Mouse (Mus musculus): ENCODE measurements around the gene Brd1. TPM values are rescaled to one million over a fixed set of nuclear protein-coding genes. Genes with fewer than 3 reads are reported as not detected.
A peak's percentile ranks its signal among the peaks of the same experiment; 100 is the strongest.

The Brd1 gene
- total RNA-seq, 2 experiments from 2014 or later: 60.3 to 66.5 TPM

DNA sequence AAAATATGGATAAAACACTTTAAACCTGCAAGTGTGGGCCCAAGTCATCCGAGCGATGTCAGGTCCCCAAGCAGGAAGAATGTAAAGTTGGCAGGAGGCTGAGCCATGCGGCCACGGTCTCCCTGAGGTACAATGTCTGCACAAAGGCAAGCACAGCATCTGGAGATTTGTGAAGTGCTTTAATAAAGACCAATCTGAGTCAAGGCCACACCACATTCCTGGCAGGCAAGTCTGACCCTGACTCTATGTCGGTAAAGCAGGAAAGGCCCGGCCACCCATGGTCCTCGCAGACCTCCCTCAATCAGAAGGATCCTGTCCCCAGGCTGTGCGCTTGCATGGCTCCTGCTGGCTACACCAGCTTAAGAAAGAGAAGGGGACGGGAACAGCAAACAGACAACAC is 41.3 kb downstream of the Brd1 start:
- intact Hi-C loops (cut with DNase I): no loop called here

DNA sequence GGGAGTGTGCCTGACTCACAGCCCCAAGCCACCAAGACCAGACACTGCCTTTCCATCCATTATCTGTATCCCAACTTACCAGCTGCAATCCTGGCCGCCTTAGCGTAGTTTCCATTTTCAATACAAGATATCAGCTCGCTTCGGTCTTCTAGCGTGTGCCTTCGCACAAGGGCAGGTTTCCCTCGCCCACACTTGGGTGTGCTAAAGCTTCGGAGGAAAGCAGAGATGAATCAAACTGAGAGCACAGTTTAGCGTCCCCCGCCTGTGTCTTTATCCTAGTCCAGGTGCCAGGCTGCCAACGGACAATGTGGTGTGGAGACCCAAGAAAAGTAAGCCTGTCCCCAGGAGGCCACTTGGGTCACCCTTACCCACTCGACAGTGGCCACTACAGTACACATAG is 42.9 kb downstream of the Brd1 start:
- intact Hi-C loops (cut with DNase I): no loop called here
- DNase-seq: no peak

More for the DNA sequence above, 41.3 kb downstream of the Brd1 start:
- DNase-seq: no peak

DNA sequence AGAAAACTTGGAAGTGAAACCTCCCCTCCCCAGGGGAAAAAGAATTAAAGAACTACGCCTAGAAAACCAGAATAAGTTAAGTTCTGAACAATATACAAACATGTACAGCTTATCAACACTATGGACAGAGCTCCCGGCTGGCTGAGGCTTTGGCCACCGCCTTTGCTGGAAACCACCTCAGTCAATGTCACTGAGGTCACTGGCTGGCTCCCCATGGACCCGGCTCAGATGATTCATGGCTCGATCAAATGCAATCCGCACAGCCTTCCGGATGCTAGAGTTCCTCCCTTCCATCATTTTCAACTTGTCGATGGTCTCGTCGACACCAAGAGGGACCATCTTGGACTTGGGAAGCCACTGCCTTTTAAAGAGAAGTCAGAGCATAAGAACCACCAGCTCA is 45.9 kb downstream of the Brd1 start:
- intact Hi-C loops (cut with DNase I): no loop called here
- no peak for DNase-seq

DNA sequence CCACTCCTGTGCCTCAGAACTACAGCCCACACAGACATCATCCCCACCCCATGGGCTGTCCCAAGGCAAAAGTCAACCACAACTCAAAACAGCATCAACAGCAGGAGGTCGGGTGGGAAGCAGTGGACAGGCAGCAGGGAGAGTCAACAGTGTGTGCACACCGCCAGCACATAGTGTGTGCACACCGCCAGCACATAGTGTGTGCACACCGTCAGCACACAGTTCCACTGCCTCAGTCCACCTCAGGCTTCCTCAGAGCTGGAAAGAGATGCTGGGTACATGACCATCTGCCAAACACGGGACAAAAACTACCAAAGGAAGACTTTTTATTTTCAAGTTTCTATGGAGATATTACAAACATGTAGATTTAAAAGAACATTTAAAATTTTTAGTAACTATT is 47.3 kb downstream of the Brd1 start:
- intact Hi-C loops (cut with DNase I): no loop called here
- no peak for DNase-seq

DNA sequence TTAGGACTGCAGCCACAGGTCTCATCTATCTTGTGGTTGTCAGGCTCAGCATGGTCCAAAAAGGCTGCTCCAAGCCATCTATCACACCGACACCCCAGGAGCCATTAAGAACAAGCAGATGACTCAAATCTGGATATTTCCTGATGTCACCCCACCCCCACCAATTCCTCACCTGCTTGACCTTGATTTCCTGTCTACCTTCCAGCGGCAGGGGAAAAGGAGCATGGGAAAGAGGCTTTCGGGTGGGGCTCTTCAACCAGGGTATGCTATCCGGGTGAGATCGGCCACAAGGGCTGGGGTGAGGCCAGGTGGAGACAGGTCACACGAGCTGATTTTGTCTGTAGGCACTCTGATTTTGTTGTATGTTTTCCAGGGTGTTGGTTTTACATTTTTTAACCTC is 50.0 kb downstream of the Brd1 start:
- no peak for DNase-seq
- intact Hi-C loops (cut with DNase I): no loop called here

DNA sequence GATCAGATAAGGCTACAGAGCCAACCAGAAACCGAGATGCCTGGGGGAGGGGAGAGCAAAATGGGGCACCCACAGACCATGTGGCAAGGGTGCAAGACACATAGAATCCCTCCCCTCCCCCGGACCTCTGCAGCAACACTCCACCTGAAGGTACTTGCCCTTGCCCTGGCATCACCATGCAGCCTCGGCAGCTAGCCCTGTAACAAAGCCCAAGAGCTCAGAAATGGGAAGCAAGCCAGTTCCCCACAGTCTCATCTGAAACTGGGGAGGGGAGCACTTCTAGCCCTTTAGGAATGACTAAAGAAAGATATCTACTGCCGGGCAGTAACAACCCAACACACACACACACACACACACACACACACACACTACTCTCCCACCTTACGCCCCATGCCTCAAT is 53.1 kb downstream of the Brd1 start:
- intact Hi-C loops (cut with DNase I): no loop called here
- DNase-seq: peak; percentile 24

DNA sequence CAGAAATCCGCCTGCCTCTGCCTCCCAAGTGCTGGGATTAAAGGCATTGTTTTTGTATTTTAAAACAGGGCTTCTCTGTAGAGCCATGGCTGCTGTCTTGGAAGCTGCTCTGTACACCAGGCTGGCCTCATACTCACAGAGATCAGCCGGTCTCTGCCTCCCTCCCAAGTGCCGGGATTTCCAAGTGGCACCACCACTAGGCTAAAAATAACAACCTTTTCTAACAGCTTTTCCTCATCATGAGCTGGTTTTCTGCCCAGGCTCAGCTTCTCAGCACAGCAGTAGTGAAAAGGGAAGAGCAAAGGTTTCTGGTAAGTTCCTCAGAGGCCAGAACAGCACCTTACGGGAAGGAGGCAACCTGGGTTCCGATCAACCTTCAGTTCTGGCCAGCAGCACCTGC is 56.5 kb downstream of the Brd1 start:
- no peak for DNase-seq
- intact Hi-C loops (cut with DNase I): no loop called here

DNA sequence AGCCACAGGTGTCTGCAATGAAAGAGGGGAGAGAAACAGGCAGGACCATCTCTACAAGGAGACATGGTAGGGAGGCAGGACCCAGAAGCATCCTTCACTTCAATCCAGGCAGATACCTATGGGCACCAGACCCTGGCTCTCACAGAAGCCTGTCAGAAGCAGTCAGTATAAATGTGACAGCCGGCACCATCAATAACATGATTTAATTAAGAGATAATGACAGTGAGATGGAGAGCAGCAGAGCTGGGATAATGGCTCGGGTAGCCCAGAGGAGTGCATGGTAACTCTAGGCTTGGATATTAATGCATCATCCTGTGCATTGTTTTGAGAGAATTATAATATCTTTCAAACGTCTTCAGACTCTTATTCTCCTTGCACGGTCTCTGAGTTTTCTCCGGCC is 58.0 kb downstream of the Brd1 start:
- intact Hi-C loops (cut with DNase I): no loop called here
- no peak for DNase-seq

DNA sequence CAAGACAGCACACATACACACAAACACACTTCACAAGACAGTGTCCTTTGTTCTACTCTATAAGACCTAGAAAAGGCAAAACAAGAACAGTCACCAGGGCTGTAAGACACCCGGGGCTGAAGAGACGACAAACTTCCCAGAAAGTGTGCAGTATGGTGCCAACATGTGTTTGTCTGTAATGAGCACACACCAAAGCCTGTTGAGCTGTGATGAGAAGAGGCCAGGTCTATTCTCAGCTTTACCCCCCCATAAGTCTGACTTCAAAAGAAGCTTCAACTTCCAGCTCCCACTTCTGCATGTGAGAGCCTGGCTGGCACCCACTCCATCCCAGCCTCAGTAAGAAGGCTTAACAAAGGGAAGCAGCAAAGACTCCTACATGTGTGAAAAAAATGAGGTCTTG is 65.3 kb downstream of the Brd1 start:
- no peak for DNase-seq

DNA sequence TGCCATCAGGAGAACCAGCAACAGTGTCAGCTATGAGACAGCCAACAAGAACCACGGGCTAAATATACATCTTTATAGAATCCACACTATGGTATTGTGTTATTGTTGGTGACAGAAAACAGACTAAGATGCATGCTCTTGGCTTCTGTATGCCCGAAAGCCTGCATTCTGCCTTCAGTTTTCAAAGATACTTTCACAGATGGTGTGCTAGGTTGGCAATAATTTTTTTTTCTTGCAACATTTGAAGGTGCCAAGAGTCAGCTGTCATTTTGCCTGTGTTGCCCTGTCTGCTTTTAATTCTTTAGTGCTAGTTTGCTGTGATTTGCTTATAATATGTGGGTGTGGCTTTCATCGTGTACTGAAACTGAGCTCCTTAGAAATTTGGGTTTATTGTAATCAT is 66.4 kb downstream of the Brd1 start:
- intact Hi-C loops (cut with DNase I): no loop called here
- DNase-seq: no peak

More for the DNA sequence above, 65.3 kb downstream of the Brd1 start:
- intact Hi-C loops (cut with DNase I): no loop called here

DNA sequence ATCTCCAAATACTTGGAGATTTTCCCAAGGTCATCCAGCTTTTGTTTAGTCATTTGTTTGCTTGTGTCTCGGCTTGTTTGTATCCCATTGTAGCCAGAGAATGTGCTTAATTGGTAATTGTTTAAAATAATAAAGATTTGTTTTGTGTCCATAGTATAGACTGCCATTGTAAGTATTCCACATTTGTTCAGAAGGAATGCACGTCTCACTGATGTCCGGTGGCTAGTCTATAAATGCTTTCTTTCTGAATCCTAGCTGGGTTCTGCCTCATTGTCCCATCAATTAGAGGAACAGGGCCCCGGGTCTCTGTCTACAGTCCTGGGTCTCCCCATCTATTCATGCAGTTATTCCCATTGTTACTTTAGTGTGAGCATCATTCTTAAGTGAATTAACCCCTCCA is 68.2 kb downstream of the Brd1 start:
- no peak for DNase-seq
- intact Hi-C loops (cut with DNase I): no loop called here

DNA sequence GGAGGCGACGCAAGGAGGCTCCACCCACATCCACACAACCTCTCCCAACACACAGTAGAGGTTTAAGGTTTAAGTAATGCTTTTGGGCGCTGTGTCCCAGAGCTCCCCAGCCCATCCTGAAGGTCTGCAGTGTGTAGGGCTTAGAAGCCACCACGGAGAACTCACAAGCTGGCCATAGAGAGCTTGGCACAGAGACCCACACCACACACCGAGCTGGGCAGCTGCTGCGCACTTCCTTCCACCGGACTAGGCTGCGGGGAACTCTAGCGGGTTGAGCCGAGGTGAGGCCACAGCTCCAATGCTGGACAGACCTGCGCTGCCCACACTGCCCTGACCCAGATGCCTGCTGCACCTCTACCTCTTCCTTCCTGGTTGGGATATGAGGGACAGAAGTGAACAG is 71.0 kb downstream of the Brd1 start:
- intact Hi-C loops (cut with DNase I): no loop called here
- DNase-seq: no peak

DNA sequence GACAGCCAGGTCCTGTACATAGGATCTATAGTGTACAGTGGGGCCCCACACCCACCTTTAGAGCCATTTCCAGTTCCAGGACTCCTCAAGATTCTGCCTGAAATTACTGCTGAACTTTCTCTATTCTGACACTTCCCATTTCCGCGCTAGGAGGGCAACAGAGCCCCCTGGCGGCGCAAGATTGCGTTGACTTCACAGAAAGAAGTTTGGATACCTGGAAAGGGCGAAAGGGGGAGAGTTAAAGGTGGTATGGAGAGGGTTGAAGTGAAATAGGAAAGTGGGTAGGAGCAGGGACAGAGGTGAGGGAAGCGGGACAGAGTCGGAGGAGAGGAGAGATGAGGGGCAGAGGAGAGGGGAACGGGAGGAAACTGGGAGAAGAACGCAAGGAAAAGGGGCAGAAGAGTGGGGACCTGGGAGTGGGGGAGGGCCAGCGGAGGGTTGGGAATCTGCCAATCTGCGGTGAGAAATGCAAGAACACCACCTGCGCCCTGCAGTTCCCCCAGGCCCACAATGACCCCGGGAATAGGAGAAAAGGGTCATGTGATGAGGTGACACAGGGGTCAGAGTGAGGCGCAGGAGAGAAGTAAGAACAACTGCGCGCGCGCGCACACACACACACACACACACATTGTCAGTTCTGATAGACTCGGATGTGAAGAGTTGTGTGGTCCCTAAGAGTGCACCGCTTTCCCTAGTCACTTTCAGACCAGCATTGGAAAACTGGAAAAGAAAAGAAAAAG is 71.8 kb downstream of the Brd1 start:
- intact Hi-C loops (cut with DNase I): no loop called here
- peak; percentile 70 for DNase-seq

DNA sequence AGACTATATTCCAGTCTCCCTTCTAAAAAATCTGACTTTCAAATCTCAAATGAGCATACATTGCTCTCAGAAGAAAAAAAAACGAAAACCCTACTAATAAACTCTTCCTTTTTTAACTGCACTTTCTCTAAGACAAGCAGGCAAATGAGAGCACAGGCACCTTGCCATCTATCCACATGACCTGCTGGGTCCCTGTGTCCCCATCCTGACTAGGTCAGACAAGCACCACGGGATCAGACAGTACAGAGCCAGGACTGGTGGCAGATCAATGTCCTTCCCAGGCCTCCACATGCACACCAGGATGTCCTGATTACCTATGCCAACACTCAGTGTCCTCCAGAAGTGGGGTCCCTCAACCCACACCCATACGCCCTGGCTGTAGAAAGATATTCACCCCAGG is 72.4 kb downstream of the Brd1 start:
- peak; percentile 23 for DNase-seq
- intact Hi-C loops (cut with DNase I): no loop called here

DNA sequence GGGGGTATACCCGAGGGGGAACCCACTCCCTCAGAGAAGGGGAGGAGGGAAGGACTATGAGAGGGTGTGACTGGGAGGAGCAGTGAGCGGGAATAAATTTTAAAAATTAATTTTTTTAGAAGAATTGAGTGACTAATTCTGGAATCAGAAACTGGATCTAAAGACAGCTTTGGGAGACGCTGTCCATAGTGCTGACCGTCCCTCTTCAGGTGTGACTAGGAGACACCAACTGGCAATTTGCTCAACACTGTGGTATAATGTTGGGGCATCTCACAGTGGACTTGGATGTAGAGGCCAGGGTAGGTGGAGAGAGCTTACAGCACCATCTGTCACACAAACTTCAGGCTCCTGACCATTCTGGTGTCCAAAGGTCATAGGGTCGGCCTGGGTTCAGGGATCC is 82.0 kb downstream of the Brd1 start:
- no peak for DNase-seq
- intact Hi-C loops (cut with DNase I): no loop called here

DNA sequence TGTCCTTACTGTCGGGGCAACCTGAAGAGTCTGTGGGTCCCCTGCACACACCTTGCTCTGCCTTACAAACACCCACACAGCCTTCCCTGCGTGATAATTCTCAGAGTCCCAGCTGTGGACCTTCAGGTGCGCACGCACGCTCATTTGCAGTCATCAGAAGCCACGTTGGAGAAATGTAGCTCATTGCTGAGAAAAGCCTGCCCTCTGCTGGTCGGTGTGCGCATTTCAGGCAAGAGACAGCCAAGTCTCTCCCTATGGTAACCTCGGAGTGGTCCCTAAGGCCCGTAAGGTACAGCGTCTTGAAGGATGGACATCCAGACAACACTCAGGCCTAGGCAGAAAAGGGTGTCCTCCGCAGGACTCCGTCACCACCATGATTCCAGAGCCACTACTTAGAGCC is 83.0 kb downstream of the Brd1 start:
- intact Hi-C loops (cut with DNase I): loop anchor here (2.0 kb wide), 1 partner anchor 1020 kb away; no protein-coding TSS in a partner anchor
- DNase-seq: peak; percentile 88

Other genes with a start within 250 kb of the Brd1 start
- gene Zdhhc25, start 133.9 kb downstream of the Brd1 start, total RNA-seq (2021): not detected
- gene Zbed4, start 17.4 kb upstream of the Brd1 start, total RNA-seq (2021): 10 to 100 TPM; 23.2 to 26.7 TPM
- 10 to 100 TPM; 10.1 to 11.5 TPM for gene Alg12, start 85.1 kb upstream of the Brd1 start, total RNA-seq (2021)
- gene Creld2, start 85.4 kb upstream of the Brd1 start, total RNA-seq (2021): 10 to 100 TPM; 26.2 to 35.6 TPM
- gene Pim3, start 128.0 kb upstream of the Brd1 start, total RNA-seq (2021): 10 to 100 TPM; 44.6 to 49.3 TPM
- 1 to 10 TPM; 1.3 to 1.7 TPM for gene Ttll8, start 220.2 kb upstream of the Brd1 start, total RNA-seq (2021)
- 10 to 100 TPM; 51.6 to 56.9 TPM for gene Mlc1, start 244.8 kb upstream of the Brd1 start, total RNA-seq (2021)
- under 1 TPM; 0.12 to 0.30 TPM for gene Mov10l1, start 248.7 kb upstream of the Brd1 start, total RNA-seq (2021)